Mouse (Mus musculus) hindbrain, embryonic 16.5 days (tissue): Measurements from ENCODE around the gene Tnfrsf11a. TPM values are rescaled to one million over a fixed set of nuclear protein-coding genes. Genes with fewer than 3 reads are reported as not detected.
A peak's percentile ranks its signal among the peaks of the same experiment; 100 is the strongest.

Experiments
- ATAC-seq: fragments of 200-750 bp; cut with Nextera tagmentation; 2 replicates; pipeline ENCODE4 v1.8.0; 2017; ENCODE audit warnings: moderate TSS enrichment, moderate library complexity
- H3K27ac ChIP-seq: fragments of 300-500 bp; sonication (generic); 2 replicates; pipeline ENCODE4 v1.5.1; 2014; ENCODE audit warnings: low read depth, mild to moderate bottlenecking, control low read depth, low read length, moderate library complexity
- H3K27me3 ChIP-seq: fragments of 300-500 bp; sonication (generic); replicated peaks from 2 replicates; pipeline ENCODE4 v1.6.1; 2014; ENCODE audit warnings: low read length; ENCODE audit not compliant: control insufficient read depth, insufficient read depth
- H3K36me3 ChIP-seq: fragments of 300-500 bp; sonication (generic); 2 replicates; pipeline ENCODE4 v1.6.1; 2014; ENCODE audit warnings: mild to moderate bottlenecking, low read length, moderate library complexity, mixed read lengths; ENCODE audit not compliant: control insufficient read depth, insufficient read depth
- H3K4me1 ChIP-seq: fragments of 300-500 bp; sonication (generic); 2 replicates; pipeline ENCODE4 v1.6.1; 2014; ENCODE audit warnings: low read depth, low read length; ENCODE audit not compliant: control insufficient read depth, insufficient read depth
- H3K4me2 ChIP-seq: fragments of 300-500 bp; sonication (generic); 2 replicates; pipeline ENCODE4 v1.6.1; 2014; ENCODE audit warnings: mild to moderate bottlenecking, low read length, control low read depth, moderate library complexity
- H3K4me3 ChIP-seq: fragments of 300-500 bp; sonication (generic); 2 replicates; pipeline ENCODE4 v1.5.1; 2014; ENCODE audit warnings: mild to moderate bottlenecking, low read length, control low read depth, moderate library complexity
- H3K9ac ChIP-seq: fragments of 300-500 bp; sonication (generic); 2 replicates; pipeline ENCODE4 v1.6.1; 2014; ENCODE audit warnings: low read depth, mild to moderate bottlenecking, control low read depth, low read length, moderate library complexity
- H3K9me3 ChIP-seq: fragments of 300-500 bp; sonication (generic); 2 replicates; pipeline ENCODE4 v1.6.1; 2014; ENCODE audit warnings: mild to moderate bottlenecking, low read length, moderate library complexity; ENCODE audit not compliant: control insufficient read depth
- WGBS: fragments of 180-500 bp; shearing (Covaris S2); extraction: QIAGEN DNeasy Blood & Tissue Kit; methylation state at CpG from one replicate; pipeline ENCODE4 v1.1.7; 2014; 5-methylcytosine and 5-hydroxymethylcytosine counted together
- polyA plus RNA-seq: library from polyadenylated mRNA; unstranded; fragments of >200 nt; fragmentation: Nextera tagmentation; extraction: Ambion mirVana; gene quantifications from 2 replicates; pipeline ENCODE4 v1.2.1, GENCODE M21; 2015

The Tnfrsf11a gene
- polyA plus RNA-seq, 1 experiment from 2014 or later = 0.75 TPM

- 3% methylated on average over 12 of the region's 12 CpGs for WGBS
- peak; percentile 4 for ATAC-seq
- H3K9me3 ChIP-seq = no peaks in the 10 kb centered on the region
- no peaks in the 10 kb centered on the region for H3K27me3 ChIP-seq
- peaks cover 16% of the 10 kb centered on the region for H3K4me1 ChIP-seq
- no peaks in the 10 kb centered on the region for H3K36me3 ChIP-seq
- 0 out of 2 replicates have a peak overlapping the region, but pooled peaks have one; percentile 34 for H3K27ac ChIP-seq
- H3K4me3 ChIP-seq = peak overlapping the region; percentile 30
- peak overlapping the region; percentile 65 for H3K4me2 ChIP-seq
- peak overlapping the region; percentile 53 for H3K9ac ChIP-seq
Observed at GRCm38 (mm10) chr1:105843386-105843785, 62.9 kb downstream of the Tnfrsf11a start.

GRCm38 (mm10) chr1:105843856-105844255 lies 63.3 kb downstream of the Tnfrsf11a start:
- H3K4me2 ChIP-seq = peak overlapping the region; percentile 65
- H3K27me3 ChIP-seq = no peaks in the 10 kb centered on the region
- peak overlapping the region; percentile 17 for H3K9ac ChIP-seq
- no peak overlapping the region for H3K27ac ChIP-seq
- 4% methylated on average over 2 of the region's 2 CpGs for WGBS
- peak overlapping the region; percentile 36 for H3K4me3 ChIP-seq
- H3K4me1 ChIP-seq = peaks cover 16% of the 10 kb centered on the region
- no peaks in the 10 kb centered on the region for H3K36me3 ChIP-seq
- H3K9me3 ChIP-seq = no peaks in the 10 kb centered on the region
- ATAC-seq = peak; percentile 35; the same call in 1 of the 2 replicates

DNA sequence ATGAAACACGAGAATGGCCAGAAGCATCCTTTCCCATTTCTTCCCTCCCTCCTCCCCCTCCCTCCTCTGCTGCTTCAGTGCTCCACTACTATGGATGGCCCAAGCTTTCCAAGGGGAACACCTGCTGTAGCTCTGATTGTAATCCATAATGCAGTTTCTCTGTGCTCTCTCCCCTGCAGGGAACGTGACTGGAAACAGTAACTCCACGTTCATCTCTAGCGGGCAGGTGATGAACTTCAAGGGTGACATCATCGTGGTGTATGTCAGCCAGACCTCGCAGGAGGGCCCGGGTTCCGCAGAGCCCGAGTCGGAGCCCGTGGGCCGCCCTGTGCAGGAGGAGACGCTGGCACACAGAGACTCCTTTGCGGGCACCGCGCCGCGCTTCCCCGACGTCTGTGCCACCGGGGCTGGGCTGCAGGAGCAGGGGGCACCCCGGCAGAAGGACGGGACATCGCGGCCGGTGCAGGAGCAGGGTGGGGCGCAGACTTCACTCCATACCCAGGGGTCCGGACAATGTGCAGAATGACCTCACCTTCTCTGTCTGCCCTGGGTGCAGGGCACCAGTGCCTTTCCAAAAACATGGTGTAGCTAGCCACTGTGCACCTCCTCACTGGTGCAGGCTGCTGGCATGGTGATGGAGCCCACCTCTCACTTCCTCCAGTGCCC lies 64.0 kb downstream of the Tnfrsf11a start:
- peak; percentile 85 for ATAC-seq
- Histone ChIP-seq H3K27me3 (no peaks in the 10 kb centered on the region), H3K4me1 (peaks cover 16% of the 10 kb centered on the region), H3K27ac (no peak overlapping the region), H3K36me3 (no peaks in the 10 kb centered on the region), H3K9me3 (no peaks in the 10 kb centered on the region), H3K4me3 (peak overlapping the region; percentile 36), H3K9ac (peak overlapping the region; percentile 17), H3K4me2 (peak overlapping the region; percentile 65)
- 6% methylated on average over 27 of the region's 28 CpGs for WGBS

GRCm38 (mm10) chr1:105846431-105846830 lies 65.9 kb downstream of the Tnfrsf11a start:
- Histone ChIP-seq H3K27me3 (no peaks in the 10 kb centered on the region), H3K36me3 (no peaks in the 10 kb centered on the region), H3K27ac (no peak overlapping the region), H3K4me1 (peaks cover 16% of the 10 kb centered on the region), H3K4me2 (no peak overlapping the region), H3K9me3 (no peaks in the 10 kb centered on the region), H3K4me3 (no peak overlapping the region), H3K9ac (no peak overlapping the region)
- no peak for ATAC-seq
- WGBS = 82% methylated on average over 2 of the region's 2 CpGs

DNA sequence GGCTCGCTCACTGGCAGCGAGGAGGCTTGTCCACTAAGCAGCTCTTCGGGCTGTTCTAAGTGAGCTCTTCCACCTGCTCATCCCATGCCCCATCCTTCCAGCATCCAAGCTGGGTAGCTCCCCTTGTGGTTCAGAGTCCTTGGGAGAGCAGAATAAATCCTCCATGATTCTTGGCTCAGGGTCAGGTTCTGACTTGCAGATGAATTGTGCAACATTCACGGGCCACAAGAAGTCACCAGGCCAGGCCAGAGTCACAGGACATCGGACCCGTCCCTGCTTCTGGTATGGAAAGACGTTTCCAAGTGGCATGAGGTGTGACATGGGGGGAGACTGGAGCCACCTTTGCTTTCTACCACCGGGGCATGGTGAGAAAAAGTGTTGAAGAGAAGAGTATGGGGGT lies 68.3 kb downstream of the Tnfrsf11a start:
- H3K27ac ChIP-seq = no peak overlapping the region
- no peaks in the 10 kb centered on the region for H3K27me3 ChIP-seq
- no peak for ATAC-seq
- H3K4me3 ChIP-seq = no peak overlapping the region
- peaks cover 8% of the 10 kb centered on the region; the same call in 1 of the 2 replicates for H3K4me1 ChIP-seq
- WGBS = 92% methylated on average over 8 of the region's 8 CpGs
- H3K36me3 ChIP-seq = no peaks in the 10 kb centered on the region
- no peak overlapping the region for H3K9ac ChIP-seq
- no peaks in the 10 kb centered on the region for H3K9me3 ChIP-seq
- no peak overlapping the region for H3K4me2 ChIP-seq

DNA sequence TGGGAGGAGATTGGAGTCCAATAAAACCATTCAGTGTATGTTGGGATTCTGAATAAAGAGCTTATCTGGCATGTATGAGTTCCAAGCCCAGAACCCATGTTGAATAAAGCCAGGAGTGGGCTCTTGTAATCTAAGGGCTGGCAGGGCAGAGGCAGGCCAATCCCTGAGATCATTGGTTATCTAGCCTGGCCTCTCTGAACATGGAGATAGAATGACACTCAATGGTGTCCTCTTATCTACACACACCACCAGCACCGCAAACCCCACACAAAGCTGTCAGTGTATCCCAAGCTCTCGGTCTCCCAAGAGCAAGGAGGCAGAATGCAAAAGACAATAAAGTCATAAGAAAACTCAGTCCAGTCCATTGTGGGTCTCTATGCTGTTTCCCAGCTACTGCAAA lies 70.8 kb downstream of the Tnfrsf11a start:
- no peaks in the 10 kb centered on the region for H3K9me3 ChIP-seq
- no peaks in the 10 kb centered on the region for H3K4me1 ChIP-seq
- H3K36me3 ChIP-seq = no peaks in the 10 kb centered on the region
- no peak overlapping the region for H3K4me3 ChIP-seq
- 82% methylated on average over 2 of the region's 2 CpGs for WGBS
- H3K27me3 ChIP-seq = no peaks in the 10 kb centered on the region
- no peak overlapping the region for H3K4me2 ChIP-seq
- H3K27ac ChIP-seq = no peak overlapping the region
- H3K9ac ChIP-seq = no peak overlapping the region
- no peak for ATAC-seq

DNA sequence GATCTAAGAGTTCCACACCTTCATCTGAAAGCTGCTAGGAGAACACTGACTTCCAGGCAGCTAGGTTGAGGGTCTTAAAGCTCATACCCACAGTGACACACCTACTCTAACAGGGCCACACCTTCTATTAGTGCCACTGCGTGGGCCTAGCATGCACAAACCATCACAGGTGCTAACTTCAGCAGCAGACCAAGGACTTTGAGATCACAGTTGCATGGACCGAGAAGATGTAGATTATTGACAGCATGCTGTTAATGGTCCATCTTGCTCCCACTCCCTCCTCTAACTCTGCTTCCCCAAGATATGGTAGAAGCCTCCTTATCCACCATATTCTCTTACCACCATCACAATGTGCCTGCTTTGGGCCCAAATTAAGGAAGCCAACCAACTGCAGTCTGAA lies 79.2 kb downstream of the Tnfrsf11a start:
- no peak overlapping the region for H3K9ac ChIP-seq
- no peak overlapping the region for H3K4me3 ChIP-seq
- WGBS = 93% methylated on average over 2 of the region's 2 CpGs
- ATAC-seq = no peak
- H3K27me3 ChIP-seq = no peaks in the 10 kb centered on the region
- no peaks in the 10 kb centered on the region for H3K4me1 ChIP-seq
- H3K27ac ChIP-seq = no peak overlapping the region
- no peak overlapping the region for H3K4me2 ChIP-seq
- no peaks in the 10 kb centered on the region for H3K9me3 ChIP-seq
- H3K36me3 ChIP-seq = no peaks in the 10 kb centered on the region

GRCm38 (mm10) chr1:105876589-105876988 lies 96.1 kb downstream of the Tnfrsf11a start:
- no peaks in the 10 kb centered on the region for H3K36me3 ChIP-seq
- H3K27ac ChIP-seq = no peak overlapping the region
- H3K4me1 ChIP-seq = peaks cover 9% of the 10 kb centered on the region; the same call in 1 of the 2 replicates
- H3K4me3 ChIP-seq = no peak overlapping the region
- ATAC-seq = no peak
- H3K4me2 ChIP-seq = no peak overlapping the region
- H3K9ac ChIP-seq = no peak overlapping the region
- no peaks in the 10 kb centered on the region for H3K27me3 ChIP-seq
- 66% methylated on average over 6 of the region's 6 CpGs for WGBS
- no peaks in the 10 kb centered on the region for H3K9me3 ChIP-seq

- no peaks in the 10 kb centered on the region for H3K27me3 ChIP-seq
- no peak overlapping the region for H3K27ac ChIP-seq
- no peak overlapping the region for H3K9ac ChIP-seq
- H3K9me3 ChIP-seq = no peaks in the 10 kb centered on the region
- H3K4me3 ChIP-seq = no peak overlapping the region
- H3K4me1 ChIP-seq = peaks cover 9% of the 10 kb centered on the region; the same call in 1 of the 2 replicates
- H3K4me2 ChIP-seq = no peak overlapping the region
- no peaks in the 10 kb centered on the region for H3K36me3 ChIP-seq
- WGBS = 87% methylated on average over 5 of the region's 5 CpGs
- no peak for ATAC-seq
Observed at GRCm38 (mm10) chr1:105877808-105878207, 97.3 kb downstream of the Tnfrsf11a start.
